Mouse (Mus musculus): Measurements from ENCODE around the gene Scnn1b.

DNA sequence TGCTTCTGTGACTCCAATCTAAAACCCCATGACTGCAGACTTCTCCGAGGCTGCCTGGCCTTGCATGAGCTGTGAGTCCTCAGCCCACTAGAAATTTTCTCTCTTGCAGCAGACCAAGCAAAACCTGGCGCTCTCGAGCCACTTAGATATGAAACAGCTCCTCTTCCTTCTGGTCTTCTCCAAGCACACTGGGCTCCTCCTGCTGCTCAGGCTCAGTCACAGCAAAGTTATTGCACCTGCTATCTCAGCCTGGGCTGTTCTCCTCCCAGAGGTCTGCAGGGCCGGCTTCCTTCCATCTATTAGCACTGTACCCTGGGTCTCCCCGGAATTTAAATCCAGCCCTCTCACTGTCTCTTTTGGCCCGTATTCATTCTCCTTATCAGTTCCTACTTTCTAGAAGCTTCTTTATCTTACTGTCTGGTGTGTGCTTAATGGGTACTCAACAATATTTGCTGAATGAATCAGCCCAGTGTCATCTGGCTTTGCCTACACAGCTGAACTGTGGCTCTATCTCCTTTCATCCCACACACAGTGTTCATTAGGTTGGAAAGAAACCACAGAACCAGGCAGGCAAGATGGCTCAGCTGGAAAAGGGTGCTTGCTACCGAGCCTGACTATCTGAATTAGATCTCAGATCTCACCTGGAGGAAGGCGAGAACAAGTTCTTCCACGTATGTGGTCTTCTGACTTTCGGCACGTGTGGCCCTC, 7.5 kb upstream of the Scnn1b start:
- no peak for TF ChIP-seq POLR2A (IDR thresholded peaks at IDR 0.05; ENCODE audit: borderline replicate concordance, extremely low read depth, insufficient read depth, insufficient read length, poor library complexity, severe bottlenecking)
- TF ChIP-seq CTCF (IDR thresholded peaks at IDR 0.05; ENCODE audit: borderline replicate concordance, extremely low read depth, insufficient read depth, insufficient read length) = no peak
